28 mouse cellular contexts compared by ENCODE assay signal in genomic region chr3:89432606-89433005, GRCm38 (mm10).
"Had no signal": no experiment of that assay in that cellular context is flagged by ENCODE, and none has a peak within 500 bp of the region (broad histone marks: within the 10 kb centered on the region; RNA-seq: fewer than 3 reads in every experiment).

No protein-coding gene starts in this region.

- H3K4me2 ChIP-seq: heart, embryonic 13.5 days; heart, embryonic 15.5 days; hindbrain, embryonic 12.5 days; hindbrain, embryonic 14.5 days; intestine, embryonic 15.5 days; limb, embryonic 12.5 days; liver, embryonic 12.5 days; liver, embryonic 15.5 days had no signal

- ATAC-seq: hindbrain, embryonic 16.5 days; inflammation-experienced regulatory T-cells, adult 6 months; intestine, embryonic 15.5 days; intestine, postnatal 0 days; liver, embryonic 12.5 days; liver, postnatal 0 days had no signal

- H3K27ac ChIP-seq: heart, adult 2 months; heart, embryonic 13.5 days; heart, embryonic 15.5 days; hindbrain, embryonic 10.5 days; hindbrain, embryonic 12.5 days; hindbrain, embryonic 14.5 days; intestine, embryonic 15.5 days; layer of hippocampus, adult 2 months; left cerebral cortex, adult 2 months; limb, embryonic 10.5 days; limb, embryonic 12.5 days; liver, embryonic 12.5 days; liver, embryonic 15.5 days had no signal

- H3K4me3 ChIP-seq: heart, adult 2 months; heart, embryonic 13.5 days; heart, embryonic 15.5 days; hindbrain, embryonic 10.5 days; hindbrain, embryonic 12.5 days; intestine, embryonic 15.5 days; layer of hippocampus, adult 2 months; left cerebral cortex, adult 2 months; limb, embryonic 12.5 days; liver, embryonic 12.5 days; liver, embryonic 15.5 days had no signal

- H3K9me3 ChIP-seq: heart, embryonic 13.5 days; heart, embryonic 15.5 days; hindbrain, embryonic 10.5 days; hindbrain, embryonic 12.5 days; intestine, embryonic 15.5 days; limb, embryonic 10.5 days; limb, embryonic 12.5 days; liver, embryonic 12.5 days; liver, embryonic 15.5 days had no signal

- H3K9ac ChIP-seq: heart, embryonic 13.5 days; heart, embryonic 15.5 days; hindbrain, embryonic 12.5 days; hindbrain, embryonic 14.5 days; intestine, embryonic 15.5 days; limb, embryonic 12.5 days; liver, embryonic 12.5 days; liver, embryonic 15.5 days; liver, postnatal 0 days had no signal

- DNase-seq: gastrocnemius, postnatal 14 days; gastrocnemius, postnatal 36 days; heart, adult 2 months; heart, postnatal 14 days; heart, postnatal 4 days; kidney, adult 18-20 months; kidney, adult 8-10 months; kidney, postnatal 10 days; kidney, postnatal 25 days; kidney, postnatal 4 days; liver; liver, postnatal 0 days; lung, adult 2 months had no signal

- H3K27me3 ChIP-seq: heart, embryonic 13.5 days; heart, embryonic 15.5 days; hindbrain, embryonic 12.5 days; intestine, embryonic 15.5 days; limb, embryonic 12.5 days; liver, embryonic 12.5 days; liver, embryonic 15.5 days had no signal
